Mouse (Mus musculus) liver, embryonic 13.5 days (tissue): ENCODE measurements around the gene Vstm4. TPM values are rescaled to one million over a fixed set of nuclear protein-coding genes. Genes with fewer than 3 reads are reported as not detected.

Experiments used
- ATAC-seq: fragments of 200-750 bp; cut with Nextera tagmentation; 2 replicates; pipeline ENCODE4 v1.8.0; 2017; ENCODE audit warnings: low read depth, mild to moderate bottlenecking, moderate number of reproducible peaks, moderate library complexity
- DNase-seq: peaks from one replicate; pipeline ENCODE4 v3.0.0; 2022
- H3K27ac ChIP-seq: fragments of 300-500 bp; sonication (generic); 2 replicates; pipeline ENCODE4 v1.5.1; 2015; ENCODE audit warnings: moderate library complexity, mild to moderate bottlenecking, inconsistent platforms
- H3K27me3 ChIP-seq: fragments of 300-500 bp; sonication (generic); 2 replicates; pipeline ENCODE4 v1.6.1; 2015; ENCODE audit warnings: mild to moderate bottlenecking, inconsistent platforms
- H3K36me3 ChIP-seq: fragments of 300-500 bp; sonication (generic); 2 replicates; pipeline ENCODE4 v1.6.1; 2015; ENCODE audit warnings: mild to moderate bottlenecking, inconsistent platforms
- H3K4me1 ChIP-seq: fragments of 300-500 bp; sonication (generic); replicated peaks from 2 replicates; pipeline ENCODE4 v1.6.1; 2015; ENCODE audit warnings: inconsistent platforms
- H3K4me2 ChIP-seq: fragments of 300-500 bp; sonication (generic); 2 replicates; pipeline ENCODE4 v1.6.1; 2015; ENCODE audit warnings: inconsistent platforms, mild to moderate bottlenecking, moderate library complexity
- H3K4me3 ChIP-seq: fragments of 300-500 bp; sonication (generic); replicated peaks from 2 replicates; pipeline ENCODE4 v1.5.1; 2015; ENCODE audit warnings: mild to moderate bottlenecking, inconsistent platforms
- H3K9ac ChIP-seq: fragments of 300-500 bp; sonication (generic); 2 replicates; pipeline ENCODE4 v1.6.1; 2015; ENCODE audit warnings: mild to moderate bottlenecking, inconsistent platforms
- H3K9me3 ChIP-seq: fragments of 300-500 bp; sonication (generic); replicated peaks from 2 replicates; pipeline ENCODE4 v1.6.1; 2016; ENCODE audit warnings: inconsistent platforms
- WGBS: fragments of 180-500 bp; shearing (Covaris S2); methylation state at CpG from one replicate; pipeline ENCODE4 v1.1.7; 2015; ENCODE audit not compliant: insufficient replicate concordance; 5-methylcytosine and 5-hydroxymethylcytosine counted together
- polyA plus RNA-seq: library from polyadenylated mRNA; unstranded; fragments of >200 nt; fragmentation: Nextera tagmentation; extraction: Ambion mirVana; gene quantifications from 2 replicates; pipeline ENCODE4 v1.2.1, GENCODE M21; 2015

Vstm4 gene
- polyA plus RNA-seq, 1 experiment from 2014 or later: 4.2 TPM

DNA sequence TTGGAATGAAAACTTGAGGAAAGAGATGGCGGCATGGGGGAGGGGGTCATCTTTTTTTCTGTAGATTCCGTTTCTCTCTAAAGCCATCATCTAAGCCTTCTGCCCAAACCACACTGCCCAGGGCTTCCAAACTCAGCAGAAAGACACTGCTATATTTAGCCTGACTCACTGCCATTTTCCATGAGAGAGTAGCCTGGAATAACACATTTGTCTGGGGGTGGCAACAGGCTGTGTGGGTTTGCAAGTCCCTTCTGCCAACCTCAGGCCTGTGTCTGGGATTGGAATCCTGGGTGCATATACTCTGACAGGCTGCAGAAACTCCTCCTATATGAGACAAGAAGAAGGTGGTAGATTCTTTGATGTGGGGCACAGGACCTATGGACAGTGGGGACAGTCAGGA lies 91.0 kb downstream of the Vstm4 start:
- ATAC-seq: no peak
- WGBS: 58% methylated on average over 2 of the region's 2 CpGs
- no peak overlapping the region for H3K27ac ChIP-seq
- no peak for DNase-seq
- H3K27me3 ChIP-seq: no peaks in the 10 kb centered on the region
- H3K4me1 ChIP-seq: no peaks in the 10 kb centered on the region
- no peaks in the 10 kb centered on the region for H3K36me3 ChIP-seq
- no peak overlapping the region for H3K9ac ChIP-seq
- no peak overlapping the region for H3K4me3 ChIP-seq
- no peaks in the 10 kb centered on the region for H3K9me3 ChIP-seq
- no peak overlapping the region for H3K4me2 ChIP-seq

DNA sequence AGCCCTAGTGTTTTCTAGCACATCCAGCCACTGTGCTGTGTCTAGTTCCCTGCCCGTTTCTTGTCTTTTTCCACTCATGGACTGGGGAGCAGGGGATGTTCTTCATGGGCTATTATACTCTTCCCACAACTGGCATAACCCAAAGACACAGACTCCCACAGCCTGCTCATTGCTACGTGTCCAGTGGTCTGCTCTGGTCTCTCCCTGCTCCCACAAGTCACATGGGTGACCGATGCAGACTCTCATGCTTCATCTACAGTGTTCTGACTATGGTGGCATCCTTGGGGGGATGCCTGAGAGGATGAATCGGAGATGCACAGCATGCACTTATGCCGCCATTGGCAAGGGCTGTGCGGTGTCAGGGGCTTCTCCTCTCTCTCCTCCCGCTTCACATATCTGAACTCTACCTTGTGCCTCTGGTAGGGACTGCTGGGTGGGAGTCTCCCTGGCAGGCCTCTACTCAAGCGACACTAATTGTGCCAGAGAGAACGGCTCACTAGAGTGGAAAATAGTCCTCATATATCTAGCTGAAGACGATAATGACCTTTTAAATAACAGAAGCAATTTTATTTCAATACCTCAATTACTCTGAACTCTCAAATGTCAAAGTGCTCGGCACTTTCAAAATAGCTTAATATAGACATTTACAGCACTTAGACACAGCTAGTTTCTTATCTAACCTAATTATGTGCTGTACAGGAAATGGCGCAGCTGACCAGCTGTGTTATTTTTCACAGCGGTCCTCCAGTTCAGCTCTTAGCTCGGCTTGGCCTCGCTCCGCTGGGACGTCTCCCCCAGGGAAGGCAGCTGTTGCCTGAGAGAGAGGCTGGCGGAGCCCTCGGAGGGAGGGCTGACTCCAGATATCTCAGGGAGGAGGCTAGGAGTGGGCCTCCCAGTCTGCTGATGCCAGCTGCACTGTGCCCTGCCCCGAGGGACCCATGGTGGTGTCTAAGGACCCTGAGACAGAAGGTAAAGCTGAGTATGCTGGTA lies 94.1 kb downstream of the Vstm4 start:
- peak overlapping the region; percentile 27; the same call in 1 of the 2 replicates for H3K27ac ChIP-seq
- ATAC-seq: no peak
- no peaks in the 10 kb centered on the region for H3K27me3 ChIP-seq
- no peaks in the 10 kb centered on the region for H3K36me3 ChIP-seq
- no peaks in the 10 kb centered on the region for H3K9me3 ChIP-seq
- H3K4me1 ChIP-seq: no peaks in the 10 kb centered on the region
- H3K9ac ChIP-seq: no peak overlapping the region
- no peak for DNase-seq
- H3K4me2 ChIP-seq: no peak overlapping the region
- 56% methylated on average over 20 of the region's 20 CpGs for WGBS
- H3K4me3 ChIP-seq: no peak overlapping the region

DNA sequence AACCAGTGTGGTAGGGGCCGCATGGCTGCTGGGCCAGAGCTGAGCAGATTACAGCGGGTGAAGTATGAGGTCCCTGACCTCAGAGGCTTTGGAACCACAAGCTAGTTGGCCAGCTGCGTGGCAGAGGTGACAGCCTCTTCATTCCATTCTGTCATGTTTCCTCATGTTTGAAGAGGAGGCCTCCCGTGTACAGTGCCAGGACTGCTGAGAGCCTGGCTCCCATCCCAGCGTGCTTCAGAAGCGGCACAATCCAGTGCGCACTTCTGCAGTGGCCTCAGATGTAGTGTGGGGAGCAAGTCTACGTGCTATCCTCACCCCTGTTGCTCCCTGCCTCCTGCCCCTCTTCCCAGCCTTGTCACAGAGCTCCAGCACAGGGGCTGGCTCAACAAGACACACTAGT lies 99.9 kb downstream of the Vstm4 start:
- WGBS: 66% methylated on average over 8 of the region's 8 CpGs
- Histone ChIP-seq H3K4me2 (no peak overlapping the region), H3K4me3 (no peak overlapping the region), H3K27ac (no peak overlapping the region), H3K27me3 (no peaks in the 10 kb centered on the region), H3K9ac (no peak overlapping the region), H3K36me3 (no peaks in the 10 kb centered on the region), H3K9me3 (no peaks in the 10 kb centered on the region), H3K4me1 (no peaks in the 10 kb centered on the region)
- DNase-seq (no peak), ATAC-seq (no peak)

DNA sequence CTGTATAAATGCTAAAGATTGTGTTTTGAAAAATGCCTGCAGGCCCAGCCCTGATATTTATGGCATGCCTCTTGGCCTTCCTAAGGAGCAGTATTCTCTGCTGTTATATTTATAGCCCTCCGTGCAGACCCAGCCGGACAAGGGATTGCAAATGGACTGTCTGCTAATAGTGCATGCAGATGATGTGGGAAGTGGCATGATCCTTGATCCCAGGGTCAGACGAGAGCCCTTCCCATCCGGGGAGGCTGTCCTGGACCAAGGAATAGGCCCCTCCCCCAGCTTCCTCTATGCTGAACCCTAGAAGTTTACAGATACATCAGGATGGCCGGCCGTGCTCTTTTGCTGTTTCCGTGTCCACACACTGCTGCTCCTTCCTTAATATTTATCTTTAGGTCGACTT lies 102.1 kb downstream of the Vstm4 start:
- Histone ChIP-seq H3K9me3 (no peaks in the 10 kb centered on the region), H3K4me2 (no peak overlapping the region), H3K9ac (no peak overlapping the region), H3K4me1 (no peaks in the 10 kb centered on the region), H3K27ac (no peak overlapping the region), H3K4me3 (no peak overlapping the region), H3K36me3 (no peaks in the 10 kb centered on the region), H3K27me3 (no peaks in the 10 kb centered on the region)
- DNase-seq (no peak), ATAC-seq (no peak)
- 57% methylated on average over 8 of the region's 8 CpGs for WGBS

DNA sequence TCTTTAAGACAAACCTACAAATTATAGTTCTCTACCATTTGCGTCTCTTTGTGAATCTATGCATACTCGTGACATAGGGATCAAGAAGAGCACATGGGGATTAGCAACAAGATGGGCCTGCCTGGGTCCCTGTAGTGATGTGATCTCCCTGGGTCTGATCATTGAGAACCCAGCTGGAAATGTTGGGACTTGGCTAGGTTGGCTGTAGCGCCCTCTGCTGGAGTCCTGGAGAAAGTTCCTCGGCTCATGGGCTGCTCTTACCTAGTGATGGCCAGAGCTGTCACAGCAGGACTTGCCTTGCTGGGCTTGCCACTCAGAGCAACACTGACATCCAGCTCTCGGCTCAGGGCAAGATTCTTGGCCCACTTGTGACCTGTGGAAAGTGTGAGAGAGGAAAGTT lies 103.9 kb downstream of the Vstm4 start:
- no peak overlapping the region for H3K27ac ChIP-seq
- ATAC-seq (no peak), DNase-seq (no peak)
- H3K9ac ChIP-seq: no peak overlapping the region
- no peaks in the 10 kb centered on the region for H3K4me1 ChIP-seq
- H3K36me3 ChIP-seq: no peaks in the 10 kb centered on the region
- no peak overlapping the region for H3K4me2 ChIP-seq
- 37% methylated on average over 5 of the region's 5 CpGs for WGBS
- H3K27me3 ChIP-seq: no peaks in the 10 kb centered on the region
- no peaks in the 10 kb centered on the region for H3K9me3 ChIP-seq
- no peak overlapping the region for H3K4me3 ChIP-seq

DNA sequence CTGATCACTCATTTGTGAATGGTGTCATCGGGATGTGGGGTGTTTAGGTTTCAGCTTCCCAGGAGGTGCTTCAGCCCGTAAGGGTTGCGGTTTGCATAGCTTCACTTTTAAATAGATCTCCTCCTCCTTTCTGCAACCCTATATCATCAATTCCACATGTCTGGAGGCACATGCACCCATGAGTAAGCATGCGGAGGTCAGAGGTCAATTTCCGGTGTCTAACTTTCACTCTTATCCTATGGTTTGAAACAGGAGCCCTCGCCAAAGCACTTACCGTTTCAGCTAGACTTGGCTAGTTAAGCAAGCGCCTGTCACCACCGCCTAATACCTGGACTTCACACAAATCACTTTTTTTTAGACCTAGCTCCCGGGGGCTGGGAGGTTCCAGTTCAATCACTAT lies 108.2 kb downstream of the Vstm4 start:
- DNase-seq (no peak), ATAC-seq (no peak)
- WGBS: 72% methylated on average over 10 of the region's 10 CpGs
- H3K4me3 ChIP-seq: no peak overlapping the region
- no peaks in the 10 kb centered on the region for H3K27me3 ChIP-seq
- H3K9me3 ChIP-seq: no peaks in the 10 kb centered on the region
- no peak overlapping the region for H3K4me2 ChIP-seq
- H3K36me3 ChIP-seq: no peaks in the 10 kb centered on the region
- no peak overlapping the region for H3K27ac ChIP-seq
- no peak overlapping the region for H3K9ac ChIP-seq
- H3K4me1 ChIP-seq: no peaks in the 10 kb centered on the region

DNA sequence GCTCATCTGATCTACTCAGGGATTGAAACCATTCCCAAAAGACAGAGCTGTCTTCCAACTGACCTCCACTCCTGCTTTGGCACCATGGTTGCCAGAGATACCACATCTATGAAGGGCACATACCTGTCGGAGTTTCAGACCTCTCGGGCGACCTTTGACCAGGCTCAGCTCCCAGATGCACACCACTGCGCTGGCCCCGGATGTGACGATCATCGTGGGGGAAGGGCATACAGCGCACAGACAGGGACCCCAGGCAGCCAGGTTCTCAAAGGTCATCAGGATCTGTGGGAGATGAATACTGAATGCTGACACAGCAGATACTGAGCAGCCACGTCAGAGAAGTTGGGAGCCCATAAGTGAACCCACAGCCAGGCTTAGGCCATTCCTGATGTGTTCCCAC lies 114.1 kb downstream of the Vstm4 start:
- H3K27me3 ChIP-seq: no peaks in the 10 kb centered on the region
- no peaks in the 10 kb centered on the region for H3K36me3 ChIP-seq
- no peak overlapping the region for H3K4me2 ChIP-seq
- H3K4me1 ChIP-seq: no peaks in the 10 kb centered on the region
- WGBS: 80% methylated on average over 9 of the region's 9 CpGs
- DNase-seq: no peak
- no peak overlapping the region for H3K27ac ChIP-seq
- ATAC-seq: peak; percentile 20; the same call in 1 of the 2 replicates
- no peak overlapping the region for H3K9ac ChIP-seq
- H3K9me3 ChIP-seq: no peaks in the 10 kb centered on the region
- H3K4me3 ChIP-seq: no peak overlapping the region

DNA sequence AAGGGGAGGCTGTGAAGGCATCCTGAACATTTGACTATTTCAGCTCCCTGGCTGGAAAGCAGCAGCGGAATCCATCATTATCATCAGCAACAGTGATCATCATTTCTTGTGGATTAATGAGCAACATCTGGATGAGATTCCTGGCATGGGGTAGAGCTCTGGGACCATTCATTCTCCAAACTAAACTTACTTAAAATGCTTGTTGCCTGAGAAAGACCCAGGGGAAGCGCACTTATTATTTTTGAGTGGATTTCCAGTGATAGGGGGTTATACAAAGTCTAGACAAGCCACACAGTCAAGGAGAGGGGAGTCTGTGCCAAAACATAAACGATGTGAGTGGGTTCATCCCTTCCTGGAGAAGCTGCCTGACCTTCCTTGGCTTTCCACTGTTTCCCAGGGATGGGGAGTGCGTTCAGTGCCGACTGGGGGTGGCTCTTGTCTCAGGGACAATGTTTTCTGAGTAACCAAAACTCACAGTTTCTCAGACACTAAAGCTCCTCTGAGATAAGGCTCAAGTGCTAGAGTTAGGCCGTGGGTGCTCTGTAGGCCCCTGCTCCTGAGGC lies 127.7 kb downstream of the Vstm4 start:
- ATAC-seq (no peak), DNase-seq (no peak)
- Histone ChIP-seq H3K4me1 (no peaks in the 10 kb centered on the region), H3K27me3 (no peaks in the 10 kb centered on the region), H3K27ac (no peak overlapping the region), H3K9ac (no peak overlapping the region), H3K36me3 (no peaks in the 10 kb centered on the region), H3K4me3 (no peak overlapping the region), H3K9me3 (no peaks in the 10 kb centered on the region), H3K4me2 (no peak overlapping the region)
- WGBS: 59% methylated on average over 6 of the region's 6 CpGs

DNA sequence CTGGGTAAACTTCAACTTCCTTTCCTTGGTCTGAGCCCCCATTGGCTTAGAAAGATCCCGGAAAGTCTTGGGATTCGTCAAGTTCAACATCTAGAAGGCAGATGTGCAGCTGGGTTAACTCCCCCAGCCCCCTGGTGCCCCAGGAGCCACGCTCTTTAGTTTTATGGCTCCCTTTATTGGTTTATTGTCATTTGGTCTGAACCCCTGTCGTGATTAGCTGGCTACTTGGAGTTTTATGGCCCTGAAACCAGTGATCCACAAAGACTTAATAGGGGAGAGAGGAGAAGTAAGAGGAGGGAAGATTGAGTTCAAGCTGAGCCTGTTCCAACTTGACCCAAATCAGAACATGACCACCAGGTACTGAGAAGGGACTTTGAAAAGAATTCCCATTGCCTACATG lies 130.1 kb downstream of the Vstm4 start:
- DNase-seq: no peak
- no peak overlapping the region for H3K9ac ChIP-seq

More for the DNA sequence above, 130.1 kb downstream of the Vstm4 start:
- Histone ChIP-seq H3K27me3 (no peaks in the 10 kb centered on the region), H3K27ac (no peak overlapping the region), H3K4me1 (no peaks in the 10 kb centered on the region), H3K4me3 (no peak overlapping the region), H3K9me3 (no peaks in the 10 kb centered on the region), H3K4me2 (no peak overlapping the region), H3K36me3 (no peaks in the 10 kb centered on the region)
- WGBS: 59% methylated on average over 4 of the region's 4 CpGs
- no peak for ATAC-seq

Other genes starting within 250 kb of the Vstm4 start
- gene 3425401B19Rik, start 171.5 kb upstream of the Vstm4 start, polyA plus RNA-seq: 0.02 TPM in 2 replicates
- 1.2 and 1.3 TPM in 2 replicates for gene Tmem273, start 70.8 kb upstream of the Vstm4 start, polyA plus RNA-seq
- gene Fam170b, start 22.8 kb upstream of the Vstm4 start, polyA plus RNA-seq: not detected in 2 replicates
- 0.03 and 0.05 TPM in 2 replicates for gene Lrrc18, start 134.6 kb downstream of the Vstm4 start, polyA plus RNA-seq